Mouse (Mus musculus) liver, embryonic 14.5 days (tissue): ENCODE data around the gene Oma1.

Experiments used
- CTCF ChIP-seq: IDR thresholded peaks from 2 replicates; pipeline ENCODE4 v1.5.1; 2016; ENCODE audit warnings: antibody characterized with exemption, low read depth, control low read depth
- EP300 ChIP-seq: IDR thresholded peaks from 2 replicates; pipeline ENCODE4 v1.6.1; 2016; ENCODE audit warnings: antibody characterized with exemption, low read depth

DNA sequence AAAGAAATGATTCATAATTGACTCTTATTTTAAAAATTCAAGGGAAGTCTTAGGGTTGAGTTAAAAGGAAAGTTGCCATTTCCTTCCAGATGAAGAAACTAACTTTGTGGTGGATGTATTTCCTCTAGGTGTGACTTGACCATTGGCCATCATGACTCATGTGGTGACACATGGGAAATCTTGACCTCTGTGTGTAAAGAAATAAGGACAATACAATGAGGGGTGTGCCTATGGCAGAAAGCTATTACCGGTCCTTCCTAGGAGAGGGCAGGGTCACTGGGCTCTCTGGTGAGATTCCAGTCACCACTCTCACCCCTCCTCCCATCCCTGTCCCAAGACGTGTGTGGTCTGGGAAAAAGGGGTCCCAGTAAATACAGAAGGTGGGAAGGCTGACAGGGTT, 48.4 kb upstream of the Oma1 start:
- TF ChIP-seq CTCF (no peak), EP300 (no peak)
